Mouse (Mus musculus): ENCODE data around the gene Chn2. TPM values are rescaled to one million over a fixed set of nuclear protein-coding genes. Genes with fewer than 3 reads are reported as not detected.

Chn2 gene
- total RNA-seq, 2 experiments from 2014 or later = 45.0 to 51.2 TPM

DNA sequence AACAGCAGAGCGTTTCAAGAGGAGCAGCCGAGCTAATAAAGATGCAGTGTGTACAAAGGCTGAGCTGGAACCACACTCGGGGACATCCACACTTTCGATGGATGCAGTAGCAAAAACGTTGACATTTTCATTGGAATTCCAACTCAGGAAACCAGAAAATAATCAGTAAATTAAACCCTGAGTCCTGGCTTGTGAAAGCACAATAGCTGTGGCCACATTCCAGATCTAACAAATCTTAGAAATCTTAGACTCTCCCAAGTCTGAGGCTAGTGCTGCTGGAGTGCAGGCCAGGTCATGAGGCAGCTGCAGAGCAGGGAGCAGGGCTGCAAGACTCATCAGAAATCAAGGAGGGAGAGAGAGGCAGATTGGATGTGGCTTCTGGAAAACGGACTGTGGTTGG, 24.5 kb downstream of the Chn2 start:
- DNase-seq (ENCODE audit: low spot score in 2 of 2) = no peak
- intact Hi-C loops (cut with DNase I) = no loop called here

DNA sequence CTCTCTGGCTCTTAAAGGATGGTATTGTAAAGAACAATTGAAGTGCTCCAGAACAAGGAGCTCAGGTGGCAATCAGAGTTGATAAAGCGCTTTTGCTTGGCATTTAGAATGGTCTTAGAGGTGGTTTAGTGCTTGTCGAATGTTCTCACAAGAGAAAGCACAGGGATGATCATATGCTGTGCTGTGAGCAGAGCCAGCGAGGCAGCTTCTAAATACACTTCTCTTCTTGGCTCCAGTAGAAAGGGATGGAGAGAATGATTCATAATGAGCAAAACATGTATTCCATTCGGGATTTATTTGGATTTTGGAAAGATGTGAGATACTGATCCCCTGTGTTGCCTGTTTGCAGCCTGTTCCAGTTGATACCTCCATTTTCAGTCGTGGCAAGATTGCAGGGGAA, 28.0 kb downstream of the Chn2 start:
- intact Hi-C loops (cut with DNase I) = no loop called here
- DNase-seq (ENCODE audit: low spot score in 2 of 2) = no peak

DNA sequence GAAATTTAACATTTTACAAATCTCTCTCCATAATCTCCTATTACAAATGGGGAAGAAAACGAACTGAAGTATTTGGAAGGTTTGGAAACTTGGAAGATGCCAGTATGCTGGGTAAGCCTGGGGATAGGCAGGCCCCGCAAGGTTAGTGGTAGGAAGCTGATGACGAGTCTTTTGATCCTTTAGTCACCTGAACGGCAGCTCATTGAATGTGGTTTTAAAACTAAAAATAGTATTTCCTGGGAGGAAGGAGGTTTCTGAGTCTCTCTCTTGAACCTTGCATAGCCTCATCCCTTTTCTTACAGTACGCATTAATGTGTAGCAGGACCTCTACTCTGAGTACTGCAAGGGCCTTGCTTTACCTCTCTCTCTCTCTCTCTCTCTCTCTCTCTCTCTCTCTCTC, 29.5 kb downstream of the Chn2 start:
- intact Hi-C loops (cut with DNase I) = no loop called here

DNA sequence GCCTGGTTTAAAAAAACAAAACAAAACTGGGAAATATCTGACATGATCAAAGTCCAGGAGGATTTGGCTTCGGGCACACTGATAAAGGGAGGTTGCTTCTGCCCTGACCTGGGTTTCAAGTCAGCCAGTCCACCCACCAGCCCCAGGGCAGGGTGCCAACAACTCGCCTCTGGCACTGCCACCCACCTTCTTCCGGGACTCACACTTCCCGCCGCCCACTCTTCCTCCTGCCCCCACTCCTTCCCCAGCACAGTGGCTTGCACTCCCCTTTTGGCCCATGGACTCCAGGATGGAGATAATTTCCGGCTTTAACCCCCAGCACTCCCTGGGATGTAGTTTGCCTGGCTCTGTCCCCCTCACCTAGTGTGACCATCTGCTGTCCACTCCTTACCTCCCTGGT, 31.4 kb downstream of the Chn2 start:
- peak in 1 of 2 experiments; percentile 61 for DNase-seq (ENCODE audit: low spot score in 2 of 2)
- intact Hi-C loops (cut with DNase I) = no loop called here

More for the DNA sequence above, 29.5 kb downstream of the Chn2 start:
- DNase-seq (ENCODE audit: low spot score in 2 of 2) = no peak

DNA sequence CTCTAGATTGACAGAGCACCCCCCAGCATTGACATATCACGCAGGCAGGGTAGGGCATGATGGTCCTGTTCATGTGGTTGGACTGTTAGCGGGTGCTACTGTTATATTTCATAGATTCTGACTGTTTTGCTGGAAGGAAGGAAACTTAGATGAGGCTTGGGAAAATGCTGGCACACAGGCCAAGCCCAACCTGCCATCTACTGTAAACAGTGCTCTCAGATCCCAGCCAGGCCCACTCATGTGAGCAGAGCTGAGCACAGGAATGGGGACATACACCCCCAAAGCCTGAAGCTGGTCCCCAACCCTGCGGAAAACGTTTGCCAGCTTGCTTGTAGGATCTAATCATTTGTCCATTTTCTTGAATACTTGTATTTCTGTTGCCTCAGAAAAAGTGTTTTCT, 32.1 kb downstream of the Chn2 start:
- intact Hi-C loops (cut with DNase I) = no loop called here
- no peak for DNase-seq (ENCODE audit: low spot score in 2 of 2)

DNA sequence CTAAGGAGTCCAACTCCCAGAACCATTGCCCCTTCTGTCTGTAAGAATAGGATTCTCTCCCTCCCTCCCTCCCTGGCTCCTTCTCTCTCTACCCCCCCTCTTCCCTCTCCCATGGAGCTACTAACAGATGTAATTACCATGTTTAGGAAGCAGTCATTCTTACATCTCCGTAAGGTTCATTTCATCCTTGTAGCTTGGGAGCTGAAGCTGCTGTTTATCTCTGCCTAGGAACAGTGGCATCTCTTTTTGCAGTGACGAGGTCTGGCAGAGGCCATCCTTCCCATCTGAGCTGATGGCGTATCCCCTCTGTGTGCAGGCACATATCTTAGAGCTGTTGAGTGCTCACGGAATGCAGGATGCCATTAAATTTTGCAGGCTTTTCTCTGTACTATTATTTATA, 35.1 kb downstream of the Chn2 start:
- intact Hi-C loops (cut with DNase I) = no loop called here
- no peak for DNase-seq (ENCODE audit: low spot score in 2 of 2)

DNA sequence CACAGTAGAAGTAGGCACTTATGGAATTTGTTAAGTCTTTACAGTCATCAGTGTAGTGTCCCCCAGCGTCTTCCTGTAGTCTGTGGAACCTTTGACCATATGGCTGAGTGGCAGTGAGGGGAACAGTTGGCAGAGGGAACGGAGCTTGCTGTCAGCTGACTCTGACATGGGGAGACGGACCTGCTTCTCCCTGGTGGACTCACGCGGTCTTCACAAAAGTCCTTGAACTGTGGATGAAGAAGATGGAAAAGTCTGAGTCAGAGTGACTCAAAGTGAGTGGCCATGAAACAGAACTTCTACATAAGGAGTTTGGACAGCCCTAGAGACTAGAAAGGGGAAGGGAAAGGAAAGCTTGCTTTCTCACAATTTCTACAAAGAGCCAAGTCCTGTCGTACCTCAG, 36.1 kb downstream of the Chn2 start:
- intact Hi-C loops (cut with DNase I) = no loop called here

DNA sequence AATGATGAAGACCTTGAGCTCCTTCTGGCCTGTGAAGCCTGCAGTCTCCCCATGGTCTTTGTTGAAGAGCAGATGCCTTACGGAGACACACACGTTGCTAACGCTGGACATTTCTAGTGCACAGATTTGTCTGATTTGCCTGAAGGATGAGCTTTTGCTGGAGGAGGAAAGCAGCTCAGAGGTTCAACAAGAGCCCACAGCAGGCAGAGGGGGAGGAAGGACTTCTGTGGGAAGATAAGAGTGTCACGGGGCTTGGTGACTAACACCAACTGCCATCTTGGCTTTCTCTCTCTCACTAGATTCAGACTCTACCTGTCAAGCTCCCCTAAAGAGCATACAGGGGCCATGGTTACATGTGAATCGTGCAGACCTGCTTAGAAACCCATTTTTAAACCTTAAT, 37.3 kb downstream of the Chn2 start:
- DNase-seq (ENCODE audit: low spot score in 2 of 2) = no peak
- intact Hi-C loops (cut with DNase I) = no loop called here

More for the DNA sequence above, 36.1 kb downstream of the Chn2 start:
- no peak for DNase-seq (ENCODE audit: low spot score in 2 of 2)

DNA sequence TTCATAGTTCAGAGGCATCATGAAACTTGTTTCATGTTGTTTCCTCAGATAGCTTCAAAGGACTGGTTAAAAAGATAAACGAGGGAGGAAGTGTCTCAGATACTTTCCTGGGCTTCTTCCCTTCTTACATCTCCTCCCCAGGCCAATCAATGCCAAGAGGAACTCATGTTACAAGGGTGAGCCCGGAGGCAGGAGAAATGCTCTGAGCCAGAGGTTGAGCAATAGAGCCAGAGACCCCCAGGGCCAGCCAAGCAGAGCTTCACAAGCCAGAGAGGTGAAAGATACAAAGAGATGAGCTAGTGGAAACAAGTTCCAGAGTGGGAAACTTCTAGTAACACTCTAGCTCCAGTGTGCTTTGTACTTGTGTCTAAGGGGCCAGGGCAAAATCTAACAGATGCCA, 38.9 kb downstream of the Chn2 start:
- intact Hi-C loops (cut with DNase I) = no loop called here
- DNase-seq (ENCODE audit: low spot score in 2 of 2) = no peak

DNA sequence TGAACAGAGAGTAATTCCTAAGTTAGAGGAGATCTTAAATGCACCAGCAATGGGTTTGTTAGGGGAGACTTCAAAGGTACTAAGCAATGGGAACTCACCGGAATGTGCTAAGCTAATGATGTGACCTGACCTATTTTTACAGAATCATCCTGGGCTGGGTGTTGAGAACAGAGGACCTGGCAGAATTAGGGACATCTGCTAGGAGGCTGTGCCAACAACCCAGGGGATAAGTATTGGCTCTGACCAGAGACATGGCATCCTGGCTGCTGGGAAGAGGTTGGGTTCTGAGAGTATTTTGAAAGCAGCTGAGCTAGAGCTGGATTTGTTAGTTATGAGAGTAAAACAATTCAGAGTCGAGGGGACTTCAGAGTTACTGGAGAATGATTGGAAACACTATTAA, 40.5 kb downstream of the Chn2 start:
- no peak for DNase-seq (ENCODE audit: low spot score in 2 of 2)
- intact Hi-C loops (cut with DNase I) = no loop called here

DNA sequence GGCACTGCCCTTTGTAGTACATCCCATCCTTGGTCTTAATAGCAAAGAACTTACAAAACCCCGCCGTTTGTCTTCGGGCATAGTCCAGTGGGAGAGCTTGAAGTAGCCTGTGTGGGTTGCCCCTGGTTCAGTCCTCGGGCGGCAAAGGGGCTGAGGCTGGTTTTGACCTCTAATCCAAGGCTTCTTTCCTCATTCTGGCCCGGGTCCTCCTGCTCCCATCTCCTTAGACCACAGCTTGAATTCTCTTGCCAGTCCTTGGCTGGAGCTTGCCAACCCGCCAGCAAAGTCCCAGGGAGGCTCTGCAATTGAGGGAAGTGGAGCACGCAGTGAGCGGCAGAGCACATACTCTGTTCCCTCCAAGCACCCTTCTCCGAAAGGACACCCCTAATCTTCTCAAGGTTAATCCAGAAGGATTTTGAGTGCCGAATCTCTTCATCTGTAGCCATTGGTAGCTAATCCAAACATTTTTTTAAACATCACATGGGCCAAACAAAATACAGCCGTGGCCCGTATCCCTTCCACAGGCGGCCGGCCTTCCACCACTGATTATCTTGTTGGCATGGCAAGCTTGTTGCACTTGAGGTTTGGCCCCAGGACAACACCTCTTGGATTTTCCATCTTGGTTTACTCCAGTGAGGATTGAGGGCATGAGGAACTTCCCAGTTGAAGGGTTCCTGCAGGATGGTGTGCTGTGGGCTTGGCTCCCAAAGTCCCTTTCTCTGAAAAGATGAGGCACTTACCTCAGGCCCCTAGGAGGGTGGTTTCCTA, 41.3 kb downstream of the Chn2 start:
- no peak for DNase-seq (ENCODE audit: low spot score in 2 of 2)
- intact Hi-C loops (cut with DNase I) = no loop called here

DNA sequence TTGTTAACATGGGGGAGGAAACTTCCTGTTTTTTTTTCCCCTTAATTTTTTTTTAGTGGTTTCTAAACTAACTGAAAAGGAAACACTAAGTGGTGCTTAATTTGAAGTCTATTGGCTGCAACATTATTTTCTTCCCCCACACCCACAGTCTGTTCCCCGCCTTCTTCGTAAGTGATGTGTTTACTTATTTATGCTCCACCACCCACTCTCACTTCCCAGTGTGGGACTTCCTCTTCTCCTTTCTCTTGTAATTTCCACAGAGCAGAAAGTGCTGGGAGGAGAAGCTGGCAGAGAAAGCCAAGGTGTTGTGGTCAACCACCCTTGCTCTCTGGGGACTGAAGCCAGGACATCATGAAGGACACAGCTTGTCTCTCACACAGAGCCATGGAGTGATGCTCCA, 43.2 kb downstream of the Chn2 start:
- DNase-seq (ENCODE audit: low spot score in 2 of 2) = peak; percentile 33 to 48
- intact Hi-C loops (cut with DNase I) = no loop called here

DNA sequence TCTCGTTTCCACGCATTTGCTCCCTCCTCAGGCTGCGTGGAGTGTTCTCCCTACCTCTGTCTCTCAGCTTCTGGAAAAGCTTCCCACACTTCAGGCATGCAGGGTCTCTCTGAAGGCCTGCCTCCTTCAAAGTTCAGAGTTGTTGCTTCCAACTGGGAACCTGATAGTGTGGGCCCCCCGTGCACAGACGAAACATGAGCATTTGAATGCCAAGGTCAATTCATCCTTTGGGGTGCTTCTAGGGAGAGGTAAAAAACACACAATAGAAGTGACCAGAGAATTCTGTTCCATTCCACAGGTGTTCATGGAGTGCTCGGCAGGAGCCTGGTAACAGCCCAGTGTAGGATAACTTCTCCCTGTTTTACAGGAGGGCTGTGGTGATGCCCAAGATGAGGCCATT, 44.7 kb downstream of the Chn2 start:
- intact Hi-C loops (cut with DNase I) = no loop called here
- DNase-seq (ENCODE audit: low spot score in 2 of 2) = no peak

DNA sequence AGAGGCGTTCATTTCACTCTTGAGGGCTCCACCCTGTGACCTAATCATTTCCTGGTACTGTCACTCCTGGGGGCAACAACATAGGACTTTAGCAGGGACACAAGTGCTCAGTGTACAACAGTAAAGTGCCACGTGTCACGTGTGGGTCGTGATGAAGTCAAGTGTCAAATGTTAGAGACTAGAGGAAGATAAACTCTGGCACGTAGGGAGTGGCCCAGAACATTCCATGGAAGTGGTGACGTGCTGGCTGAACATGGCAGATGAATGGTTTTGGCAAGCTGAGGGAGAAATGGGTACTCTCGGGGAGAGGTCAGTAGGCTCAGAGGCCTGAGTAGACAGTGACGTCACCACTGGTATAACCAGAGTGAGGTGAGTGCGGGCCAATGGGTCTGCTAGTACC, 45.7 kb downstream of the Chn2 start:
- intact Hi-C loops (cut with DNase I) = no loop called here
- DNase-seq (ENCODE audit: low spot score in 2 of 2) = no peak

DNA sequence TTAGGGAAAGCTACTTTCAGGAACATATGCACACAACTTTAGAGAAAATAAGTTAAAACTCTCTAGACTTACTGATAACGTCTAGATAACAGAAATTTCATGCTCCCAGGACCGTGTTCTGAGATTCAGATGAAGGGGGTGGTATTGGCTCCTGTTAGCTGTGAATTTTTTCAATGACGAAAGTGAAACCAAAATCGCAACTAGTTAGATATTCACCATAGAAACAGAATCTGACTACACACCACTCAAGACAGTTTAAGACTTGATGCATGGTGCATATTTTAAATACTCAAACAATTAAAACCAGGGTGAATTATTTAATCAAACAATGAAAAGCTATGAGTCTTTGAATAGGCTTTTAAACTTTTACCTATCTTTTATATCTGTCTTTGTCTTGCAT, 48.8 kb downstream of the Chn2 start:
- no peak for DNase-seq (ENCODE audit: low spot score in 2 of 2)
- intact Hi-C loops (cut with DNase I) = no loop called here

DNA sequence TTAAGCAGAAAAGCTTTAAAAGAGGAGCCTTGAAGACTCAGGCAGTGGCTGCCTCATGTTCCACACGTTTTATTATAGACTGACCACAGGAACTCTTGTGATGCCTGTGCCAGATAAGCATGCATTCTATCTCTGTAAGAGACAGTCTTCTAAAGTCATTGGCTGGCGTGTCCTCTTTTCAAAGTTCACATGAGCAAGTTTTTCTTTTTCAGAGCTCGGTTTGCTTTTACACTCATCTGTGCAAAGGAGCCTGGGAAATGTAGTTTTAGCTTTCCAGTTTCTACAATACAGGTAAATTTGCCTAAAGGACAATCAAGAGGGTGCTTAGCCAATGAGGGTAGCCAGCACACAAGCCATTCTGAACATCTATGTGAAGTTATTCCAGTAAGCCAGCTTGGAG, 51.5 kb downstream of the Chn2 start:
- no peak for DNase-seq (ENCODE audit: low spot score in 2 of 2)
- intact Hi-C loops (cut with DNase I) = no loop called here

DNA sequence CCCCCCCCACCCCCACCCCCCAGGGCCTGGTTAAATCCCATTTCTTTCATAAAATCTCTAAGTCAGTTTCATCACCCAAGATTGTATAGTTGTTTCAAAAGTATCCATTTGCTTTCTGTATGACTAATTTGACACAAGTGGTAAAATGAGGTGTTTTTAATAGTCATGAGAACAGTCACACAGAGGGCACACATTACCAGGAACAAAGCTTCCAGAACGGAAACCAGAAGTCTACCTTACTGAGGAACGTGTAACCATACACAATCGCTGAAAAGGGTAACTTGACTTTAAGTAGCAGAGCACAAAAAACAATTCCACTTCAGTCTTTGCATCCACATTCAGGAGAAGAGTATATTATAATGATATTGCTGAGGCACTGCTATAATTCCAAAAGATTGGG, 53.6 kb downstream of the Chn2 start:
- intact Hi-C loops (cut with DNase I) = no loop called here
- no peak for DNase-seq (ENCODE audit: low spot score in 2 of 2)

DNA sequence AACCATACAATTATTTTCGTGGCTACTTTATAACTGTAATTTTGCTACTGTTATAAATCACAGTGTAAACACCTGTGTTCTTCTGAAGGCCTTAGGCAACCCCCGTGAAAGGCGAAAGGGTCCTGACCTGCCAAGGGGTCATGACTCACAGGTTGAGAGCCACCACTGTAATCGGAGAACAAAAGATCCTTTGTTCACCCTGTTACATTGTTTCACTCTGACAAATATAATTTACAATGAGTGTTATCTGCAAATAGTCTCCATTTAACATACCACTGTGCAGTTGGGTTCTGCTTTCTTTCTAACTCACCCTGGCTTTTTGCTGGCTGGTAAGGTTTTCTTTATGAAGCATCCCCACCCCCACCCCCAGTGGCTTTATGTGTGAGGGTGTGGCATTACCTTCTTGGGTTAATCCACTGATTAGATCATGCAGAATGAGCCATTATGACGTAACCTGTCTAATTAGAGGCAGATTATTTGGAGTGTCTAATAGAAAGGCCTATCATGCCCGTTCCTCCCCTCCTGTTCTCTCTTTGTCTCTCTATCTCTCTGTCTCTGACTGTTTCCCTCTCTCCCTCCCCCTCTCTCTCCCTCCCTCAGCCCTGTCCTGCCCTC, 56.9 kb downstream of the Chn2 start:
- no peak for DNase-seq (ENCODE audit: low spot score in 2 of 2)
- intact Hi-C loops (cut with DNase I) = no loop called here

DNA sequence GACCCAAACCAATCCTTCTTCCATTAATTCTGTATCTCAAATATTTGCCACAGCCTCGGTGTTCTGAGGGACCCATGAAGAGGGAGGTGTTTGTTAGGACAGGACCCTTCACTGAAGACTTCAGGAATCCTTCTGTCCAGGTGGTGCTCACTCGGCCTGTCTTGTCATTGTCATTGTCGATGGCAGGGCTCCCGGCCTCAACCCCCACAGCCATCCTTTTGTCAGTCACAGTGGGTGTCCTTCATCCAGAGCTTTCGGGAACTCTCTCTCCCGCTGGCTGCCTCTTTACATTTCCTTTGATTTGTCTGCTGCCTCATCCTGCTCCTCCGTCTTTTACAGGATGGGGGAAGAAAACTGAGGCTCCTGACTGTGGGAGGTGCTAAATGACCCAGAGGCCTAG, 57.5 kb downstream of the Chn2 start:
- DNase-seq (ENCODE audit: low spot score in 2 of 2) = no peak
- intact Hi-C loops (cut with DNase I) = no loop called here

DNA sequence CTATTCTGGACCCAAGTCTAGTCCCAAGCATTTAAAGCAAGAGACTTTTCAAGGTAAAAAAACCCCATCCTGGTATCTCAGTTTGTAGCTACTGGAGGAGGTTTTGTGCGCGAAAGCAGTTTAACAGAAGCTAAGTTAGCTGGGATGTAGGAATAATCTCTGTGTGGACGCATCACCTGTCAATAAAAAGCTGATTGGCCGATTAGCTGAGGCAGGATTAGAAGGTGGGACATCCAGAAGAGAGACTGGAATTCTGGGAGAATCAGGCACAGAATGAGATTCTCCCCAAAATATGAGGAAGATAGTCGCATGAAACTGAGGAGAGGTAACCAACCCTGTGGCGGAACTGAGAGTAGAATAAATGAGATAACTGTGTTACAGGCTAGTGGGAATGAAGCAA, 59.0 kb downstream of the Chn2 start:
- DNase-seq (ENCODE audit: low spot score in 2 of 2) = no peak
- intact Hi-C loops (cut with DNase I) = no loop called here

DNA sequence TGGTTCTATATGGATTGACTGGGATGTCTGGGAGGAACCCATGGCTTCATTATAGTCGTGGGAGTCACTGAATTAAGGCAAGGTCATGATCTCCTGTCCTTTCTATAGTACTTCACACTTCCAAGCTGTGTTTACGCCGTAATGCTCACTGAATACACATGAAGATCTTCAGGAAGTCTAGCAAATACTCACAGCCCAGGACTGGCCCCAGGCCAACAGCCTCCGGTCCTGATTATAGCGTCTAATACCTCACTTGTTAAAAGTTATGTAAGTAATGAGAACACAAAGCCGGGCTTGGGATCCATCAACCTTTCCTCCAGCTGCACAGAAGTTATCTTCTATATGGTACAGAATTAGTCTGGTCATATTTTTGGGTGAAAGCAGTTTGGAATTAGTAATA, 60.3 kb downstream of the Chn2 start:
- intact Hi-C loops (cut with DNase I) = no loop called here
- DNase-seq (ENCODE audit: low spot score in 2 of 2) = no peak

DNA sequence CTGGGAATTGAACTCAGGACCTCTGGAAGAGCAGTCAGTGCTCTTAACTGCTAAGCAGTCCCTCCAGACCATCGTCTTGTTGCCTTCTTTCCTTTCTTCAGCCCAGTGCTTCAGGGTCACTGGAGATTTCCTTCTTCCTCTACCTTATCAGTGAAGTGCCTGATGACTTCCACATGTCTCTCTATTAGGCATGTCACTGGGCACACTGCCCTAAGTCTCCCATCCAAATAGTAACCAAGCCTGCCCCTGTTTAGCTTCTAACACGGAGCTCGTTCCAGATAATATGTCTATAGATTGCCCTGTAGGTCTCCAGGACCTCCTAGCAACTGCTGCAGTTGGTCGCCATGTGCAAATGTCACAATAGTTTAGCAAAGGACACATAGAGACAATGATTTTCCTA, 62.9 kb downstream of the Chn2 start:
- intact Hi-C loops (cut with DNase I) = no loop called here

More for the DNA sequence above, 62.9 kb downstream of the Chn2 start:
- DNase-seq (ENCODE audit: low spot score in 2 of 2) = no peak

Data from left cerebral cortex, postnatal 14 days (tissue).